Mouse (Mus musculus): Measurements from ENCODE around the gene Cdk2ap1.
"Not testable (repeated sequence)": the region's sequence is repeated elsewhere in the genome, so short reads cannot be mapped to it uniquely, and the experiment has no call there.

Gene Cdk2ap1

DNA sequence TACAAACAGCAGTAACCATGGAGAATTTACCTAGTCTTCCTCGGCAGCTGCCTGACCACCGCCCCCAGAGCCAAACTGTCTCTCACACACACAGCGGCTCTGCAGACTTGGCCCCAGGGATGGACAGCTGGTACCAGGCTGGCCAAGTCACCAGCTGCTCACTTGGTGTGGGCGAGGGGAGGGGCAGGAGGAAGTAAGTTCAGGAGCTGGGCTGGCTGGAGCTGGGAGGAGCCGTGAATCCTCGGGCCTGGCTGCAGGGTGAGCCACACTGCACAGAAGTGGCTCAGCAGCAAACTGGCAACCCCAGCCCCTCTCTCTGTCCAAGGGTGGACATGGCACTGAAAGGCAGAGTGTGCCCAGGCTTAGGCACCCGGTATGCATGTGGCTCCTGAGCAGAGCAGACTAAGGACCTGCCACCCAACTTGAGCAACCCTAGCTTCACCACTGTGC, 11.7 kb downstream of the Cdk2ap1 start:
- no peak for DNase-seq (ENCODE audit: low spot score)

DNA sequence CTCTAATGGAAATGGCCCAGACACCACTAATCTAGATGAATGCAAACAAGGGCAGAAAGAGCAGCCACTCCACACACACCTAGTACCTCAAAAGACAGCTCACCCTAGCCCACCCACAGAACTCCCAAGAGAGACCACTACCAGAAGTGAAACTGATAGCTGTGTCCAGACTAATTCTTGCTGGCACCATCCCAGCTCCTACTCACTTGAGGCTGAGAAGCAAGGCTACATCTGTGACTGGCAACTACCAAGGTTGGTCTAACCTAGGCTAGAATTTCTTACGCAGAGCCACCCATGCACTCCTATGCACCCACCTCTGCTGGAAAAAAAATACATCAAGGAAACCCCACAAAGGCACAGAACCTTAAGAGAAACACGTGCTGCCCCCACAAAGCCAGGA, 12.5 kb downstream of the Cdk2ap1 start:
- DNase-seq (ENCODE audit: low spot score) = no peak

DNA sequence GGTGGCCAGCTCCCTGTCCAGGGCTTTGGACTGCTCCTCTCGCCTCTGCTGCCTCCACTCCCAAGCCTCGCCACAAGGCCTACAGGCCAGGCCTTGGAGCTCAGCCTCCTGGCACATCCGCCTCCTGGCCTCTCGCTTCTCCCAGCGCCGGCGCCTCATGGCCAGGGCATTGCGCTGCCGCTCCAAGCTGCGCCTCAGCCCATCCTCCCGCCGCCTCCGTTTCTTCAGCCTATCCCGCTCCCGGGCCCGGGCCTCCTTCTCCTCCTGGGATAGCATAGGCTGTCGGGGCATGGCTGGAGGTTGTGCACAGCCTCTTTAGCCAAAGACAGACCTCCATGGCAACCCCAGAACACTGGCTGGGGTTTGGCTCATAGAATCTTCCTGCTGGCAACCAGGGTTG, 13.7 kb downstream of the Cdk2ap1 start:
- DNase-seq (ENCODE audit: low spot score) = no peak

DNA sequence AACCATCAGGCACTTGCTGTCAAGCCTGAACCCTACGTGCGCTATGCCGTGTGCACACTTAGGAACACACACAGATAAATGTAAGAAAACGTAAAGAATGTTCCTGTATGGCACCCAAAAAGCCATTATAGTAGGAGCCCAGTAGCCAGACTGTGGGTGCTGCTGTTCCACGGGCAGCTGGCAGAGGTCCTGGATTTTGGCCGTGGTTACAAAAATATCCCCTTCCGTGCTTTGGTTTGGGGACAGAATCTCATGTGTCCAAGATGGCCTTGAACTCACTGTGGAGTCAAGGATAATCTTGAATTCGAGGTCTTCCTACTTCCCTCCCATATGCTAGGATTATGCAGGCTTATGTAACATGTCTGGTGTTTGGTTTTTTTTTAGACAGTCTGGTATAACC, 20.0 kb downstream of the Cdk2ap1 start:
- DNase-seq (ENCODE audit: low spot score) = no peak

DNA sequence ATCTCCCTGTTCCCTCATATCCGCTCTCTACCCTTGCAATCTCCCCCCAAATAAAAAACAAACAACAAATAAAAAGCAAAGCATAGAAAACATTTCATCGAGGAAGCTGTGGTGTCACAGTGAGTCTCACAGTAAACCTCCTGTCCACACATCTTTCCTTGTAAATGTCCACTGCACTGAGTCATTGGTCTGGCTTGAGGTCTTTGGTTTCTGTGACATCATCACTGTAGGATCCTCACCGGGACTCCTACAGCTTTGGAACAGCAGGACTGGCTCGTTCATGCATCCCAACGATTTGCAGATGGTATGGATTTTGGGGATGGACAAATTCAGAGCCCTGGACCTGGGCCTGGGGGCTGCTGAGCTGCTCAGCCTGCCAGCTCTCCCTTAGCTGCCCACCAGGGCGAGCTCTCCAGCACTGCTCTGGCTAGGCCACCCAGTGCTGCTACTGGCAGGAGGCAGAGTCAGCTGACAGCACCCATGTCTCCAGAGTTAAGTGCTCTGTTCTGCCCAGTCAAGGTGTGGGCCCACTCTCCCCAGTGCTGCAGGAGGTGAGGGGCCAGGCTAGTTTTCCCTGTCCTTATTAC, 21.0 kb downstream of the Cdk2ap1 start:
- DNase-seq (ENCODE audit: low spot score) = not testable (repeated sequence)

DNA sequence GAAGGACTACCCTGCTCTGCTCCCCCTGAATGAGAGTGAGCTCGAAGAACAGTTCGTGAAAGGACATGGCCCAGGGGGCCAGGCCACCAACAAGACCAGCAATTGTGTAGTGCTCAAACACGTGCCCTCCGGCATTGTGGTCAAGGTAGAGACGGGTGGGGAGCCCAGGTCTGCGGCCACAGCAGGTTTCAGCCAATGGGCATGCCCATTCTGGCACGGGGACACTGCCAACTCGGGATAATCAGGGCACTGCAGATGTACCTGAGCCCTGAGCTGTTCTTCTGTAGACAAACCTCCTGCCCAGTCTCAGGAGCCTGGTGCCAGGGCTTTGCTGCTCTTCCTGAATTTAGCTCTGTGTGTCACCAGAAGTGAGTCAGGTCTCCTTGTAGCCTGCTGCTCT, 24.1 kb downstream of the Cdk2ap1 start:
- no peak for DNase-seq (ENCODE audit: low spot score)

DNA sequence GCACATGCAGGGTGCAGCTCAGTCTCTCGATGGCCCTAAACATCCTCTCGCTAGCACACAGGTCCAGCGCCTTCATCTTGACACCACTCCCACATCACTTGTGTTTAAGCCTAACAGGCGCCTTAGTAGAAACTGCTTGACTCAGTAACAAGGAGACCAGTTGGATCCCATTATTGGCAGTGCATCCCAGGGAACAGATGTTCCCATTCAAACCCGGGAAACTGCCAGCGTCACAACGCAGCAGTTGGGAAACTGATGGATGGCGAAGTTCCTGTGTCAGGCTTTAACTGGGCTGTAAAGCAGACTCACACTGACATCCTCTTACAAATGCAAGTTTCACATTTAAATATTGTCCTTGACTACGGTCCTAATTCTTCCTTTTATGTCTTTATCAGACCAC, 25.0 kb downstream of the Cdk2ap1 start:
- no peak for DNase-seq (ENCODE audit: low spot score)

DNA sequence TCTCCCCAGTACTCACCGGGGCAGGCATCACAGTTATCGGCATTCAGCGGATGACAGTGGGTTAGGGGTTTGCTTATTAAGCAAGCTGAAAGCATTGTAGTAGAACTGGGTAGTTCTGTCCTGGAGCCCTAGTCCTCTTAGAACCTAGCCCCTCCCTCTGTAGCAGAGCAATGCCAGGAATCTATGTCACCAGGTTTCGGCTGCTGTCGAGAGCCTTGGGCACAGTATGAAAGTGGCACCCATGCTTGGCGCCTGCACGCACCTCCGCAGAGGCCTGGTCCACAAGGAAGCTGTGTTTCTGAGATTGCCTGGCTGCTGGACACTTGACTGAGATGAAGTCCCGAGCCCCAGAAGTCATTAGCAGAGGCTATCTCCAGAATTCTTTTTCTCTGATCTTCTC, 25.8 kb downstream of the Cdk2ap1 start:
- no peak for DNase-seq (ENCODE audit: low spot score)

DNA sequence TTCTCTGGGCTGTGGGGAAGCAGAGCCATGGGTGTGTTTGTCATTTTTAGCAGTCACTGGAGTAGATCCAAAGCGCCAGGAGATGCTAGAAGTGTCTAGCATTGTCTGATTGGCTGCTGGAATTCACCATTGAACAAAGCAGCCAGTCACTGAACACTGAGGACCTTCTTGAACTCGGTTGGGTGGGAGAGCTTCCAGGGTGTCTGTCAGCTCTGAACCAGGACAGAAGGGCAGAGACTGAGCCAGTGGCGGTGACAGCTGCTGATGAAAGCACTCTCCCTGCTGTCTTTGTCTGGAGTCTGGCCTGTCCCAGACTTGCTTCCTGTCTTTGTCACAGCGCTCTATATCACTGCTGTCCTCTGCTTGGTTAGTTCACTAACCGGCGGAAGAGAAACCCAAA, 28.5 kb downstream of the Cdk2ap1 start:
- DNase-seq (ENCODE audit: low spot score) = no peak

DNA sequence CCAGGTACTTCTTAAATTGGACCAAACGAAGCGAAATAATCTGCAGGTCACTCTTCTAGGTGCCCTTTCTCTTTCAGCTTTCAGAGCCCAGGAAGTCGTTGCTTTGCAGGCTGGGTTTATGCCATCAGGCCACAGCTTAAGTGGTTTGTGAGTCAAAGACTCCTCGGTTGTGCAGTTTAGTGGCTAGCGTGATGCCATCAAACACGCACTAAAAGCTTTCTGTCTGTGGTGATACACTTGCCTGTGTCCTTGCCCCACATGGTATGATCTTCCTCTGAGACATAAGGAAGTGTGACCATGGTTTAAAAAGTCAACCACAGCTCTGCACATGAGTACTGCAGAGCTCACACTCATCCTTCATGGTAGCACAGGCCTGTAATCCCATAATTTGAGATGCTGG, 32.8 kb downstream of the Cdk2ap1 start:
- DNase-seq (ENCODE audit: low spot score) = no peak

DNA sequence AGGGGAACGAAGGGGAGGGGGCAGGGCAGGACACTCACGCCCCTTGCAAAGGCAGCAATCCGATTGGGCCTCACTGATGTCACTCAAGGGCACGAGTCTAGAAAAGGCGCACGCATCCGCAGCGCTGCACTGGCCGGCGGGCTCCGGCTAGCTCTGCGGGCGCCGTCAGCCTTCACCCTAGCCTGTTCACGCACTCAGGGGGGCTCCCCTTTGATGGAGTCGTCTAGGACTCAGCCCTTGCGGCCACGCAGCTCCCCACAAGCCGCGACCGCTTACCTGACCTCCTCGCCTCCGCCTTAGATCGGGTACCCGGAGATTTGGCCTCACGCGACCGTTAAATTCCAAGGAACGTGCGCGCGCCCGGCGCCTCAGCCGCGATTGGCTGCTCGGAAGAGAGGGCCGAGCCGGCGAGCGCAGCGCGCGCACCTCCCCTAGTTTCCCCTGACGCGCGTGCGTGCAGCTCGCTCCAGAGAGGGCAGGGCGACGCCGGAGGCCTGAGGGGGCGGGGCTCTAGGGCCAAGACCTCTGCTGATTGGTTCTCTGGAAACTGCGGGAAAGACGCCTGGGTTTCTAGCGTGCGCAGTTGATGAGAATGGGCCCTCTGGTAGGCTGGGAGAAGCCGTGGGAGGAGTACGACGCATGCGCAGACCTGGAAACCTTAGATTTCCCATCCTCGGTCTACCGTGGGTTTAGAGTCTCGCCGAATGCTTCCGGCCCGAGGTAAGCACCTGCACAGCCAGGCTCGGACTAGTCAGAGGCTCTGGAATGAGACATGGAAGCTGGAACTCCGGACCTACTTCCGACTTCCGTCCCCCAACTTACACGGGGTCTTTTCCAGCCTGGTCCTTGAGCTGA, 35.1 kb downstream of the Cdk2ap1 start, which contains the start of the genes Mphosph9 and 2810006K23Rik:
Gene Mphosph9 (minus strand): TSS at position 463 of the 855 bp plus-strand sequence.
Gene 2810006K23Rik (plus strand): TSS at position 580 of the 855 bp plus-strand sequence.
- DNase-seq (ENCODE audit: low spot score) = peak; percentile 99

DNA sequence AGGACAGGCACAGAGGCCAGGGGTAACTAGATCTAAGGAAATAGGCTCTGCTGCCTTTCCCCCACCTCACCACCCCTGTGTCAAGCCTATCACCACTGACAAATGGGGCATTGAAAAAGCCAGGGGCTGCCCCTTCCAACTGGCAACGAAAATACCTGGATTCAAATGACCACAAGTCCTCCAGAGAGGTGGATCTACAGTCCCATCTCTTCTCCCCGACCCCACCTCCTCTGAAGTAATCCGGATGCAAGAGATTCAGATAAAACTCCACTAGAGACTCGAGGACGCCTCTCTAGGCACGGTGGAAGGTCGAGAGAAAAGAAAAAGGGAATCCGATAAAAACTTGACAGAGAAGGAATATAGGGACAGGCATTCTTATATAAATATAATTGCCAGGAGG, 36.1 kb downstream of the Cdk2ap1 start:
- no peak for DNase-seq (ENCODE audit: low spot score)

DNA sequence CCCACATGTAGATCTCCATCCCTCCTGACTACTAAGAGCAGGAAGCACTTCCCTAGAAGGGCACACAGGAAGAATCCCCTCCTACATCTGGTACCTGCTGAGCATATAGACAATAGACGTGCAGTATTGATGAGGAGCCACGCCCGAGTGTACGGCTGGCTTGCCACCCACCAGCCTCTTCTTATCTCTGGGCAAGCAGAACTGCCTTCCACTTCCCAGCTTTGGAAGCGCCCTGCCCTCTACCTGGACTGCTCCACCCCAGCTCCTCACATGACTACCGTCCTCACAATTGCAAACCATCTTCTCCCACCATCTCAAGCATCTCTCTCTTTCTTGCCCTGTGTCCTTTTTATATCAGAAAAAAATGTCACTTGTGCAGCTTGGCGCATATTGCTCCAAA, 45.2 kb downstream of the Cdk2ap1 start:
- DNase-seq (ENCODE audit: low spot score) = no peak

DNA sequence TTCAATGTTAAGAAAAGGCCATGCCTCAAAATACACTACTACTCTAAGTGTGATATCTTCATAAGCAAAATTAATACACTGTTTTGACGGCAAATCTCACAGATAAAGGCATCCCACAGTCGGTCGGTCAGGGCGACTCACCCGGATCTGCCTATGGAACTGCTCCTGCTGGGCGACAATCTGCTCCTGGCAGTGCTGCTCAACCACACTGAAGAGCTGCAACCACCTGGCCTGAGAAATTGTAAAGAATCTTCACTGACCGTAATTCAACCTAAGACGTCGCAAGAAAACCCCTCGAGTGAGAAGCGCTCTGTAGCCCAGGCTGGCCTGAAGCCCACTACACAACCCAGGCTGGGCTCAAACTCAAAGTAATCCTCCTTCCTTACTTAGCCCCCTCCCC, 46.9 kb downstream of the Cdk2ap1 start:
- DNase-seq (ENCODE audit: low spot score) = no peak

DNA sequence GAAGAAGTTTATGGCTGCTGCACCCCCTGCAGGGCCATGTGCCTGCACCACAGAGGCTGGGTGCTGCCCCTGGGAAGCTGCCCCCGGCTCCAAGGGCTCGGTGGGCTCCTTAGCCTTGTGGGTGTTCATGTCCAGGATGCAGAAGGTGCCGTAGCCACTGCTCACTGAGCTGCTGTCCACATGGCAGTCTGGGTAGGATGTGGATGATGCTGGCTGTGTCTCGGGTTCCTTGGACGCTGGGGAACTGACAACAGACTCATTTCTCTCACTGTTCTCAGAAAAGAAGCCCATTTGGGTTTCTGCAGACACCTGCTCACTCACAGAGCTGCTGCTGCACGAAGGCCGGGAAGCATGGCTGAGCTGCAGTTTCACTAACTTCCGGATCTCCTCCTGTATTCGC, 47.4 kb downstream of the Cdk2ap1 start:
- no peak for DNase-seq (ENCODE audit: low spot score)

DNA sequence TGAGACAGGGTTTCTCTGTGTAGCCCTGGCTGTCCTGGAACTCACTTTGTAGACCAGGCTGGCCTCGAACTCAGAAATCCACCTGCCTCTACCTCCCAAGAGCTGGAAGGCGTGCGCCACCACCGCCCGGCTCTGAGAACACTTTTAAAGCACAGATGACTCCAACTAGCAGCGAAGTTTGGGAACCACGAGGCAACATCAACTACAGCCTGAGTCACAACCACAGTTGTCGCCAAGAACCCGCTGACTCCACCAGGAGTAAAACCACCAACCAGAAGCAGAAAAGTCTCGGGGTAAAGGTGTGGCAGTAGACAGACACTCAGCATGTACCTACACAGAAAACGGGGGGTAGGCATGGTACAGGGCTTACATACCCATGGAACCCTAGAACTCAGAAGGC, 52.8 kb downstream of the Cdk2ap1 start:
- DNase-seq (ENCODE audit: low spot score) = no peak

DNA sequence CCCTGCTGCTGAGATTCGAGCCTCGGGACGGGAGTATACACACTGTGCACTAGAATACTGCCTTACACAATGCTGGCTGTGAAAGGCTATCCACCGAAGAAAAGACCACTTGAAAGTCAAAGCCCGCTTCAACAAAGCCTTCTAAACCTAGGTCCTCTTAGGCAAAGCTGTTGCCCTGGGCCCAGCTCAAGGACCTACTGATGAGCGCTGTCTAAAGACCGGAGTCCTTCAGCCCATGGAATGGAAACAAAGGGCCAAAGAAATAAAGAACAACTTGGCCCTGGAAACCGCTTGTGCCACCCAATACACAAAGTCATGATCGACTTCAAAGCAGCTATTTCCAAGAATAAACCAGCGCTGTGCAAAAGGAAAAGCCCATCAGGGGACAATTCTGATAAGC, 53.7 kb downstream of the Cdk2ap1 start:
- no peak for DNase-seq (ENCODE audit: low spot score)

DNA sequence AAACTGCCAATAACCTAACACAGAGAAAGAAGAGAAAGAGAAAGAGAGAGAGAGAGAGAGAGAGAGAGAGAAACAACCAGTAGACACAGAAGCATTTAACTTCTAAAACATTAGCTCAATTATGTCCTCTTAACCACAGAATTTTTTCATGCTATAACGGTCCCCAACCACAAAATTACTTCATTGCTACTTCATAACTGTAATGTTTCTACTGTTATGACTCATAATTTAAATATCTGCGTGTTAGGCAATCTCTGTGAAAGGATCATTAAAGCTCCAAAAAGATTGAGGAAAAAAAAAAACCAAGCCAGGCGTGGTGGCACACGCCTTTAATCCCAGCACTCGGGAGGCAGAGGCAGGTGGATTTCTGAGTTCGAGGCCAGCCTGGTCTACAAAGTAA, 60.0 kb downstream of the Cdk2ap1 start:
- DNase-seq (ENCODE audit: low spot score) = not testable (repeated sequence)

DNA sequence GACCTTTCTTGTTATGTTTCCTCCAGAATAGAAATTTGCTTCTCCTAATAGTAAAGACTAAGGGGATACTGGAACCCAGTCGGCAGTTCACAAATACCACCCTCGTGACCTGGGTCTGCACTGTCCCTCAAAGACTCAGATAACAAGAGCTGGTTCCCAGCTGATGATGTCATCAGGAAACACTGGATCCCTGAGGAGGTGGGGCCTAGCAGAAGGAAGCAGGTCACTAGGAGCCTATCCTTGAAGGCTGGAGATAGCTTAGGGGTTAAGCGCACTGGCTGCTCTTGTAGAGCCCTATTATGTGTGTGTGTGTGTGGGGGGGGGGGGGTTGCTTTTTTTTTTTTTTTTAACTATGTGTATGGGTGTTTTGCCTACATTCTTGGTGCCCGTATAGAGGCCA, 62.8 kb downstream of the Cdk2ap1 start:
- no peak for DNase-seq (ENCODE audit: low spot score)

DNA sequence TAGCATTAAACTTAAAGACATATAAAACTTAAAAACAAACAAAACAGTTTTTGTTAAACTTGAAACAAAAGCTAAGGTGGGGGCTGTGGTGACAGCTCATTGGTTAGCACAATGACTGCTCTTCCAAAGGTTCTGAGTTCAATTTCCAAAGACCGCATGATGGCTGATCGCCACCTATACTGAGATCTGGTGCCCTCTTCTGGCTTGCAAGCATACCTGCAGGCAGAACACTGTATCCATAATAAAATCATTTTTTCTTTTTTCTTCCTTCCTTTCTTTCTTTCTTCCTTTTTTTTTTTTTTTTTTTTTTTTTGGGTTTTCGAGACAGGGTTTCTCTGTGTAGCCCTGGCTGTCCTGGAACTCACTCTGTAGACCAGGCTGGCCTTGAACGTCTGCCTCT, 63.6 kb downstream of the Cdk2ap1 start:
- not testable (repeated sequence) for DNase-seq (ENCODE audit: low spot score)

DNA sequence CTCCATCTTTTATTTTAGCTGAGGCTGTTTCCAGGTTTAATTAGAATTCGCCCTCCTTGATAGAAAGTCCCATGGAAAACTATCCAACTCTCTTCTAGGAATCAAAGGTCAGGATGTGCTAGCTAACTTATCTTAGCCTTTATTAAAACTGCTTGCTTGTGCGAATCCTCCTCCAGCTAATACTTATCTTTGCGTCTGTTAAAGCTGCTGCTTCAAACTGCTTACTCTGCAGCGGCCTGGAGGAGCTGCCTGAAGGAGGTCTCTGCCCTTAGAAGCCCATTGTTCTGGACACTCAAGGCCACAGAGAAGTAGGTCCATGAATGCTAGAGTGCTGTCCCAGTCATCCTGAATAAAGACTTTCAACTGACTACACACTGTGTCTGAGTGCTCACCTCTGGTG, 66.4 kb downstream of the Cdk2ap1 start:
- no peak for DNase-seq (ENCODE audit: low spot score)
